In the genomic region with DNA sequence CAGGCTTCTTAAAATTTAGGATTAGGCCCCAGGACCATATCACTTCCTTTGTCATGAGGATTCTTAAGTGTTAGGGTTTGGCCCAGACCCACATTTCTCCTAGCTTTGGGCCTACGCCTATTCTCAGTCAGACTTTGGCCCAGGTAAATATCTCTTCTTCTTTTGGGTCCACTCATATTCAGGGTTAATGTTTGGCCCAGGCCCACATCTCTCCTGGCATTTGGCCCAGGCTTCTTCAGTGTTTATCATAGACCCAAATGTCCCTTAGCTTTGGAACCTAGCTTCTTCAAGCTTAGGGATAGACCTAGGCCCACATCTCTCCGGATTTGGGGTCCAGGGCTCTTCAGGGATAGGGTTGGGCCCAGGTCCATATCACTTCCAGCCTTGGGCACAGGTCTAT, we compare ENCODE assay signal across 12 mouse cellular contexts.
DNase-seq lines count a peak whose midpoint lies in the region.
"Had no signal": no experiment of that assay in that cellular context is flagged by ENCODE, and none has a peak within 500 bp of the region (broad histone marks: within the 10 kb centered on the region; RNA-seq: fewer than 3 reads in every experiment).

No protein-coding gene starts in this region.

- intact Hi-C loops in left cerebral cortex, postnatal 14 days (cut with DNase I) = no loop called here
- intact Hi-C loops in gastrocnemius, postnatal 14 days (cut with DNase I; ENCODE audit: low total_unique reads) = no loop called here

- DNase-seq in heart, postnatal 4 days = peak; percentile 6
- no peak for DNase-seq in heart, adult 18-20 months
- peak; percentile 12 for DNase-seq in brain, adult 2 months (ENCODE audit: low read depth, low spot score)
- DNase-seq in cerebellum, adult 9-11 months = peak; percentile 58
- DNase-seq in kidney, postnatal 10 days = peak; percentile 36
- DNase-seq in embryo, embryonic 10 days (ENCODE audit: low spot score) = no peak
- no peak for DNase-seq in left cerebral cortex, postnatal 14 days (ENCODE audit: low spot score in 2 of 2)
- no peak for DNase-seq in gastrocnemius, postnatal 14 days
- DNase-seq: adrenal gland, postnatal 10 days; heart, postnatal 14 days; lung, embryonic 14.5 days; right cerebral cortex, postnatal 4 days had no signal

Comparison
In these comparisons a context has a peak if more than half of its experiments do, and no peak if none do; other contexts are left out.
1. DNase-seq: peak in heart, postnatal 4 days (single experiment), brain, adult 2 months (single experiment), cerebellum, adult 9-11 months (single experiment) and kidney, postnatal 10 days (single experiment); none in heart, adult 18-20 months (0 of 2), embryo, embryonic 10 days (single experiment), left cerebral cortex, postnatal 14 days (0 of 2) and gastrocnemius, postnatal 14 days (single experiment).